Mouse (Mus musculus): ENCODE measurements around the gene Lpar6. TPM values are rescaled to one million over a fixed set of nuclear protein-coding genes. Genes with fewer than 3 reads are reported as not detected.

Lpar6 gene
- polyA plus RNA-seq (2012; ENCODE audit: insufficient read depth, insufficient read length, missing spikeins) = 67.6 and 70.8 TPM in 2 replicates

GRCm38 (mm10) chr14:73237848-73238321 is at the start of gene Lpar6:
Gene Lpar6 (plus strand): TSS chr14:73237895.
- Histone ChIP-seq H3K4me1 (ENCODE audit: control insufficient read depth, insufficient read depth, low read length) (peaks cover 18% of the 10 kb centered on the region), H3K4me3 (ENCODE audit: insufficient read depth, low read length) (peak within 1 kb of the TSS; percentile 84), H3K27ac (ENCODE audit: insufficient read depth, low read depth, low read length) (peak within 1 kb of the TSS; percentile 95)
- TF ChIP-seq CTCF (IDR thresholded peaks at IDR 0.05; ENCODE audit: low read depth, low read length) = no peak
- 0 out of 2 replicates have a peak, but pooled peaks have one; percentile 60 for TF ChIP-seq POLR2A (IDR thresholded peaks at IDR 0.05; ENCODE audit: borderline replicate concordance, low read depth, low read length)

GRCm38 (mm10) chr14:73199058-73199457 is 38.6 kb upstream of the Lpar6 start:
- H3K4me3 ChIP-seq (ENCODE audit: insufficient read depth, low read length) = no peak overlapping the region
- no peak overlapping the region for H3K27ac ChIP-seq (ENCODE audit: insufficient read depth, low read depth, low read length)
- peaks cover 11% of the 10 kb centered on the region for H3K4me1 ChIP-seq (ENCODE audit: control insufficient read depth, insufficient read depth, low read length)
- TF ChIP-seq POLR2A (IDR thresholded peaks at IDR 0.05; ENCODE audit: borderline replicate concordance, low read depth, low read length) (no peak), CTCF (IDR thresholded peaks at IDR 0.05; ENCODE audit: low read depth, low read length) (no peak)

GRCm38 (mm10) chr14:73201447-73201846 is 36.2 kb upstream of the Lpar6 start:
- no peak overlapping the region for H3K4me3 ChIP-seq (ENCODE audit: insufficient read depth, low read length)
- H3K27ac ChIP-seq (ENCODE audit: insufficient read depth, low read depth, low read length) = no peak overlapping the region
- no peak for TF ChIP-seq POLR2A (IDR thresholded peaks at IDR 0.05; ENCODE audit: borderline replicate concordance, low read depth, low read length)
- no peak for TF ChIP-seq CTCF (IDR thresholded peaks at IDR 0.05; ENCODE audit: low read depth, low read length)
- H3K4me1 ChIP-seq (ENCODE audit: control insufficient read depth, insufficient read depth, low read length) = peaks cover 11% of the 10 kb centered on the region

- TF ChIP-seq POLR2A (IDR thresholded peaks at IDR 0.05; ENCODE audit: borderline replicate concordance, low read depth, low read length) (no peak), CTCF (IDR thresholded peaks at IDR 0.05; ENCODE audit: low read depth, low read length) (no peak)
Measured at GRCm38 (mm10) chr14:73204016-73204415, 33.7 kb upstream of the Lpar6 start.

GRCm38 (mm10) chr14:73209262-73209661 is 28.4 kb upstream of the Lpar6 start:
- TF ChIP-seq CTCF (IDR thresholded peaks at IDR 0.05; ENCODE audit: low read depth, low read length) = no peak
- no peak for TF ChIP-seq POLR2A (IDR thresholded peaks at IDR 0.05; ENCODE audit: borderline replicate concordance, low read depth, low read length)
- Histone ChIP-seq H3K4me3 (ENCODE audit: insufficient read depth, low read length) (no peak overlapping the region), H3K4me1 (ENCODE audit: control insufficient read depth, insufficient read depth, low read length) (peaks cover 21% of the 10 kb centered on the region), H3K27ac (ENCODE audit: insufficient read depth, low read depth, low read length) (no peak overlapping the region; the same call in 1 of the 2 replicates)

More at GRCm38 (mm10) chr14:73204016-73204415, 33.7 kb upstream of the Lpar6 start:
- H3K4me3 ChIP-seq (ENCODE audit: insufficient read depth, low read length) = no peak overlapping the region
- H3K4me1 ChIP-seq (ENCODE audit: control insufficient read depth, insufficient read depth, low read length) = peaks cover 5% of the 10 kb centered on the region
- H3K27ac ChIP-seq (ENCODE audit: insufficient read depth, low read depth, low read length) = no peak overlapping the region

GRCm38 (mm10) chr14:73210196-73210595 is 27.5 kb upstream of the Lpar6 start:
- H3K4me3 ChIP-seq (ENCODE audit: insufficient read depth, low read length) = no peak overlapping the region
- TF ChIP-seq POLR2A (IDR thresholded peaks at IDR 0.05; ENCODE audit: borderline replicate concordance, low read depth, low read length) = no peak
- TF ChIP-seq CTCF (IDR thresholded peaks at IDR 0.05; ENCODE audit: low read depth, low read length) = no peak
- no peak overlapping the region for H3K27ac ChIP-seq (ENCODE audit: insufficient read depth, low read depth, low read length)
- peaks cover 21% of the 10 kb centered on the region for H3K4me1 ChIP-seq (ENCODE audit: control insufficient read depth, insufficient read depth, low read length)

- no peak for TF ChIP-seq POLR2A (IDR thresholded peaks at IDR 0.05; ENCODE audit: borderline replicate concordance, low read depth, low read length)
- TF ChIP-seq CTCF (IDR thresholded peaks at IDR 0.05; ENCODE audit: low read depth, low read length) = no peak
- no peak overlapping the region for H3K4me3 ChIP-seq (ENCODE audit: insufficient read depth, low read length)
- peaks cover 24% of the 10 kb centered on the region for H3K4me1 ChIP-seq (ENCODE audit: control insufficient read depth, insufficient read depth, low read length)
- no peak overlapping the region for H3K27ac ChIP-seq (ENCODE audit: insufficient read depth, low read depth, low read length)
Measured at GRCm38 (mm10) chr14:73211477-73211876, 26.2 kb upstream of the Lpar6 start.

GRCm38 (mm10) chr14:73217062-73217461 is 20.6 kb upstream of the Lpar6 start:
- Histone ChIP-seq H3K4me1 (ENCODE audit: control insufficient read depth, insufficient read depth, low read length) (peaks cover 10% of the 10 kb centered on the region), H3K27ac (ENCODE audit: insufficient read depth, low read depth, low read length) (no peak overlapping the region), H3K4me3 (ENCODE audit: insufficient read depth, low read length) (no peak overlapping the region)
- no peak for TF ChIP-seq POLR2A (IDR thresholded peaks at IDR 0.05; ENCODE audit: borderline replicate concordance, low read depth, low read length)
- TF ChIP-seq CTCF (IDR thresholded peaks at IDR 0.05; ENCODE audit: low read depth, low read length) = no peak

GRCm38 (mm10) chr14:73222316-73222970 is 15.3 kb upstream of the Lpar6 start:
- Histone ChIP-seq H3K4me1 (ENCODE audit: control insufficient read depth, insufficient read depth, low read length) (peaks cover 33% of the 10 kb centered on the region), H3K27ac (ENCODE audit: insufficient read depth, low read depth, low read length) (peak overlapping the region; percentile 83), H3K4me3 (ENCODE audit: insufficient read depth, low read length) (peak overlapping the region; percentile 34)
- no peak for TF ChIP-seq CTCF (IDR thresholded peaks at IDR 0.05; ENCODE audit: low read depth, low read length)
- TF ChIP-seq POLR2A (IDR thresholded peaks at IDR 0.05; ENCODE audit: borderline replicate concordance, low read depth, low read length) = no peak

GRCm38 (mm10) chr14:73226346-73226745 is 11.3 kb upstream of the Lpar6 start:
- TF ChIP-seq POLR2A (IDR thresholded peaks at IDR 0.05; ENCODE audit: borderline replicate concordance, low read depth, low read length) (no peak), CTCF (IDR thresholded peaks at IDR 0.05; ENCODE audit: low read depth, low read length) (no peak)
- no peak overlapping the region for H3K27ac ChIP-seq (ENCODE audit: insufficient read depth, low read depth, low read length)
- no peak overlapping the region for H3K4me3 ChIP-seq (ENCODE audit: insufficient read depth, low read length)
- H3K4me1 ChIP-seq (ENCODE audit: control insufficient read depth, insufficient read depth, low read length) = peaks cover 35% of the 10 kb centered on the region
